Mouse (Mus musculus): ENCODE measurements around the gene Nat10. TPM values are rescaled to one million over a fixed set of nuclear protein-coding genes. Genes with fewer than 3 reads are reported as not detected.

Nat10 gene
- polyA plus RNA-seq, 1 experiment from 2014 or later: 30.2 TPM

- no peaks in the 10 kb centered on the region for H3K27me3 ChIP-seq
- H3K4me3 ChIP-seq: no peak overlapping the region
- H3K27ac ChIP-seq (replicated peaks): no peak overlapping the region
- no peak for ATAC-seq (ENCODE audit: low FRiP score, low read depth)
- H3K36me3 ChIP-seq: peaks cover 4% of the 10 kb centered on the region; the same call in 1 of the 2 replicates
- H3K4me2 ChIP-seq (replicated peaks): no peak overlapping the region
- no peak overlapping the region for H3K9ac ChIP-seq (replicated peaks)
- H3K9me3 ChIP-seq: no peaks in the 10 kb centered on the region
- peaks cover 9% of the 10 kb centered on the region; the same call in 1 of the 2 replicates for H3K4me1 ChIP-seq
- 90% methylated on average over 5 of the region's 5 CpGs for WGBS
These were observed 85.7 kb downstream of the Nat10 start for GRCm38 (mm10) chr2:103675391-103675790.

GRCm38 (mm10) chr2:103673609-103674008 is 87.5 kb downstream of the Nat10 start:
- Histone ChIP-seq H3K4me3 (no peak overlapping the region), H3K36me3 (no peaks in the 10 kb centered on the region), H3K27me3 (no peaks in the 10 kb centered on the region), H3K9ac (replicated peaks) (no peak overlapping the region), H3K9me3 (no peaks in the 10 kb centered on the region), H3K4me2 (replicated peaks) (no peak overlapping the region), H3K4me1 (peaks cover 26% of the 10 kb centered on the region), H3K27ac (replicated peaks) (no peak overlapping the region)
- WGBS: 86% methylated on average over 4 of the region's 4 CpGs
- ATAC-seq (ENCODE audit: low FRiP score, low read depth): no peak

- no peaks in the 10 kb centered on the region for H3K9me3 ChIP-seq
- no peak overlapping the region for H3K9ac ChIP-seq (replicated peaks)
- no peaks in the 10 kb centered on the region for H3K36me3 ChIP-seq
- 88% methylated on average over 7 of the region's 7 CpGs for WGBS
- no peaks in the 10 kb centered on the region for H3K27me3 ChIP-seq
- no peak overlapping the region for H3K27ac ChIP-seq (replicated peaks)
- peaks cover 35% of the 10 kb centered on the region for H3K4me1 ChIP-seq
- H3K4me3 ChIP-seq: no peak overlapping the region
- H3K4me2 ChIP-seq (replicated peaks): no peak overlapping the region
- ATAC-seq (ENCODE audit: low FRiP score, low read depth): no peak
These were observed 88.4 kb downstream of the Nat10 start for GRCm38 (mm10) chr2:103672573-103673119.

Other genes with a start within 250 kb of the Nat10 start
- gene Abtb2, start 195.0 kb downstream of the Nat10 start, polyA plus RNA-seq (2016; fragmentation: Nextera tagmentation; extraction: Ambion mirVana): 20.4 and 20.7 TPM in 2 replicates
- gene Caprin1, start 36.4 kb upstream of the Nat10 start, polyA plus RNA-seq (2016; fragmentation: Nextera tagmentation; extraction: Ambion mirVana): 559 and 587 TPM in 2 replicates
- 28.5 and 29.8 TPM in 2 replicates for gene Lmo2, start 196.7 kb upstream of the Nat10 start, polyA plus RNA-seq (2016; fragmentation: Nextera tagmentation; extraction: Ambion mirVana)

Data from midbrain, embryonic 12.5 days (tissue).